ENCODE assay signal across 14 mouse cellular contexts in the genomic region with DNA sequence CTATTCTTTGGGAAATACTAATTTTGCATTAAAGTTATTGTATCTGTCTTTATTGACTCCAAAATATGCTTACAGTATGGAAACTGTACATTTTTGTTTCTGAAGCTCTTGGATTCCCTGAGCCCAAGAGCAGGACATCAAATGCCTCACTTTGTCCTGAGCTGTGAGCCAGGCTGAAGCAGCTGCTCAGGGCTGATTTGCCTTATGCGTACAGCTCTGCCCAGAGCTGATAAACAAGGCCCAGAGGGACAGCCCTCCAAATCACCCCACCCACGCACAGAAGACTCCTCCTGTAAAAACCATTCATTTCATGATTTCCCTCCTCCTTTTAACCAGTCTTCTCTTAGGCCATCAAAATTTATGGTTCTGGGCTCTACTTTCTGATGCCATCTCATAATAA. TPM values are rescaled to one million over a fixed set of nuclear protein-coding genes. Genes with fewer than 3 reads are reported as not detected.
DNase-seq lines count a peak whose midpoint lies in the region; ATAC-seq and TF ChIP-seq lines count a peak whose summit lies in the region.
"Had no signal": no experiment of that assay in that cellular context is flagged by ENCODE, and none has a peak within 500 bp of the region (broad histone marks: within the 10 kb centered on the region; RNA-seq: fewer than 3 reads in every experiment).

No protein-coding gene starts in this region.

- H3K27ac ChIP-seq in gastrocnemius, adult 2 months: no peak overlapping the region
- peak overlapping the region; percentile 96 for H3K27ac ChIP-seq in MEL (ENCODE audit: control insufficient read depth, low read depth, low read length)
- peak overlapping the region; percentile 95 for H3K27ac ChIP-seq in liver, embryonic 15.5 days (replicated peaks)

- intact Hi-C loops in gastrocnemius, adult 2 months (cut with DNase I): no loop called here

- peak overlapping the region; percentile 41; the same call in 1 of the 2 replicates for H3K9ac ChIP-seq in MEL (ENCODE audit: control insufficient read depth, low read depth, low read length, poor library complexity, severe bottlenecking)
- peak overlapping the region; percentile 49 for H3K9ac ChIP-seq in liver, embryonic 15.5 days

- no peaks in the 10 kb centered on the region for H3K27me3 ChIP-seq in MEL (ENCODE audit: control insufficient read depth in 1 of 2, insufficient read depth in 2 of 2, low read length in 2 of 2)
- no peaks in the 10 kb centered on the region for H3K27me3 ChIP-seq in liver, embryonic 15.5 days

- TF ChIP-seq CTCF in gastrocnemius, adult 2 months (IDR thresholded peaks at IDR 0.05): no peak
- TF ChIP-seq CTCF in MEL (IDR thresholded peaks at IDR 0.05 in 2 of 3, conservative IDR thresholded peaks at IDR 0.05 in 1 of 3; ENCODE audit: control insufficient read depth in 1 of 3, insufficient read depth in 1 of 3, low read depth in 2 of 3, low read length in 3 of 3, poor library complexity in 1 of 3, severe bottlenecking in 1 of 3): no peak

- H3K9me3 ChIP-seq in MEL (replicated peaks; ENCODE audit: insufficient read depth, low read length): no peaks in the 10 kb centered on the region
- no peaks in the 10 kb centered on the region for H3K9me3 ChIP-seq in liver, embryonic 15.5 days (replicated peaks)

- no peak for TF ChIP-seq RAD21 in MEL (IDR thresholded peaks at IDR 0.05; ENCODE audit: low read depth, low read length)

- ATAC-seq in liver, embryonic 15.5 days (ENCODE audit: insufficient read depth): peak; percentile 99

- H3K4me3 ChIP-seq in gastrocnemius, adult 2 months: no peak overlapping the region
- H3K4me3 ChIP-seq in MEL (ENCODE audit: control insufficient read depth in 1 of 2, insufficient read depth in 1 of 2, low read depth in 2 of 2, low read length in 2 of 2): peak overlapping the region in 1 of 2 experiments; percentile 17; a peak in 2 of 4 replicates
- peak overlapping the region; percentile 43 for H3K4me3 ChIP-seq in liver, embryonic 15.5 days (replicated peaks)

- peak; percentile 27 for DNase-seq in gastrocnemius, adult 2 months
- DNase-seq in gastrocnemius, postnatal 4 days (ENCODE audit: low spot score in 2 of 2): no peak
- DNase-seq in MEL (ENCODE audit: low read depth, low spot score): peak; percentile 90
- DNase-seq in heart, adult 8-10 months (ENCODE audit: low spot score): peak; percentile 31
- no peak for DNase-seq in adrenal gland, adult (ENCODE audit: inconsistent age in 2 of 2, low spot score in 1 of 2)
- no peak for DNase-seq in right cerebral cortex, postnatal 25 days
- no peak for DNase-seq in right cerebral cortex, postnatal 36 days (ENCODE audit: low spot score in 2 of 2)
- DNase-seq: adrenal gland, adult 2 months; kidney, adult 11 months; thymus, adult 18-20 months had no signal

- peak; percentile 91 to 94 for TF ChIP-seq EP300 in MEL (IDR thresholded peaks at IDR 0.05; ENCODE audit: low read depth in 1 of 2, low read length in 2 of 2)

- peaks cover 9 to 16% of the 10 kb centered on the region in 2 experiments for H3K36me3 ChIP-seq in MEL (ENCODE audit: control insufficient read depth in 1 of 2, insufficient read depth in 2 of 2, low read length in 2 of 2)
- peaks cover 17% of the 10 kb centered on the region for H3K36me3 ChIP-seq in liver, embryonic 15.5 days (replicated peaks)

- peaks cover 10% of the 10 kb centered on the region for H3K79me2 ChIP-seq in MEL (ENCODE audit: control insufficient read depth, insufficient read depth, low read length, poor library complexity)

- 20% methylated on average over 2 of the region's 2 CpGs for WGBS in liver, embryonic 15.5 days (ENCODE audit: insufficient replicate concordance)

- peak overlapping the region; percentile 70 for H3K4me2 ChIP-seq in liver, embryonic 15.5 days

- TF ChIP-seq POLR2A in MEL (IDR thresholded peaks at IDR 0.05; ENCODE audit: control insufficient read depth in 1 of 2, insufficient read depth in 1 of 2, low read depth in 1 of 2, low read length in 2 of 2, poor library complexity in 1 of 2): peak in 1 of 2 experiments; percentile 52; a peak in 1 of 4 replicates

- H3K4me1 ChIP-seq in MEL (ENCODE audit: control insufficient read depth in 1 of 2, insufficient read depth in 2 of 2, low read length in 2 of 2): peaks cover 7% of the 10 kb centered on the region in 2 experiments
- H3K4me1 ChIP-seq in liver, embryonic 15.5 days (replicated peaks): peaks cover 33% of the 10 kb centered on the region

TF ChIP-seq in MEL, 35 proteins besides CTCF, POLR2A, EP300 and RAD21 (continues in another document):
- TF ChIP-seq MAFK (IDR thresholded peaks at IDR 0.05; ENCODE audit: borderline replicate concordance, low read depth, low read length) (no peak), SMC3 (IDR thresholded peaks at IDR 0.05; ENCODE audit: low read depth, low read length) (no peak), CHD2 (IDR thresholded peaks at IDR 0.05; ENCODE audit: low read length) (no peak), TAL1 (IDR thresholded peaks at IDR 0.05; ENCODE audit: low read length) (peak; percentile 97), BHLHE40 (IDR thresholded peaks at IDR 0.05; ENCODE audit: borderline replicate concordance, low read depth, low read length) (no peak), MAX (IDR thresholded peaks at IDR 0.05; ENCODE audit: low read length) (0 out of 2 replicates have a peak, but pooled peaks have one; percentile 37), ZNF384 (IDR thresholded peaks at IDR 0.05; ENCODE audit: low read depth, low read length) (no peak), KAT2A (conservative IDR thresholded peaks at IDR 0.05; ENCODE audit: low read depth, low read length) (no peak), MYC (IDR thresholded peaks at IDR 0.05; ENCODE audit: low read depth, low read length) (peak; percentile 50; the same call in 1 of the 2 replicates), GABPA (IDR thresholded peaks at IDR 0.05; ENCODE audit: low read depth, low read length) (no peak), USF1 (IDR thresholded peaks at IDR 0.05; ENCODE audit: low read depth, low read length) (no peak), UBTF (IDR thresholded peaks at IDR 0.05; ENCODE audit: borderline replicate concordance, insufficient read depth, low read depth, low read length) (no peak), MEF2A (IDR thresholded peaks at IDR 0.05; ENCODE audit: extremely low read depth, insufficient replicate concordance, low read depth, low read length, poor library complexity, severe bottlenecking) (no peak), NRF1 (IDR thresholded peaks at IDR 0.05; ENCODE audit: insufficient read depth, low read depth, low read length, poor library complexity, severe bottlenecking) (no peak), ELF1 (IDR thresholded peaks at IDR 0.05; ENCODE audit: low read depth, low read length) (no peak), TCF12 (IDR thresholded peaks at IDR 0.05; ENCODE audit: low read depth, low read length) (peak; percentile 97), CHD1 (IDR thresholded peaks at IDR 0.05; ENCODE audit: low read depth, low read length) (no peak), TBP (IDR thresholded peaks at IDR 0.05; ENCODE audit: low read depth, low read length) (0 out of 2 replicates have a peak, but pooled peaks have one; percentile 58), E2F4 (IDR thresholded peaks at IDR 0.05; ENCODE audit: borderline replicate concordance, low read depth, low read length) (no peak), SIN3A (IDR thresholded peaks at IDR 0.05; ENCODE audit: low read length) (peak; percentile 80), MYB (IDR thresholded peaks at IDR 0.05; ENCODE audit: low read depth, low read length) (peak; percentile 29; the same call in 1 of the 2 replicates), GATA1 (IDR thresholded peaks at IDR 0.05; ENCODE audit: low read depth, low read length) (peak; percentile 94), POLR2AphosphoS2 (IDR thresholded peaks at IDR 0.05; ENCODE audit: low read length) (peak; percentile 69; the same call in 1 of the 2 replicates), ZC3H11A (IDR thresholded peaks at IDR 0.05; ENCODE audit: low read depth, low read length) (no peak), USF2 (IDR thresholded peaks at IDR 0.05; ENCODE audit: borderline replicate concordance in 1 of 2, insufficient read depth in 1 of 2, low read depth in 1 of 2, low read length in 2 of 2) (no peak), JUND (IDR thresholded peaks at IDR 0.05; ENCODE audit: low read depth, low read length) (no peak), MAZ (IDR thresholded peaks at IDR 0.05; ENCODE audit: low read depth, low read length) (no peak), ZKSCAN1 (IDR thresholded peaks at IDR 0.05; ENCODE audit: low read depth, low read length) (no peak)

RNA-seq across cellular contexts. Expression of gene Spta1, which starts 1.0 kb away (rescaled TPM):
- total RNA-seq in gastrocnemius, adult 2 months (2021): under 1 TPM; 0.03 to 0.06 TPM
- total RNA-seq in gastrocnemius, postnatal 4 days (2021): under 1 TPM; 0.39 to 0.83 TPM
- total RNA-seq in MEL (2012; rRNA removed): 39.1 and 43.5 TPM in 2 replicates
- polyA plus RNA-seq in MEL (2012; ENCODE audit: insufficient read depth in 1 of 2, insufficient read length in 2 of 2, low read depth in 1 of 2, low replicate concordance in 2 of 2, missing spikeins in 1 of 2): 10 to 100 TPM; 46.1 to 98.0 TPM
- 10 to 100 TPM in 1 of 4 experiments, 1 to 10 TPM in 3; 8.1 to 10.7 (median 8.8) TPM for total RNA-seq in heart, adult 8-10 months (2022)
- 32.8 and 35.8 TPM in 2 replicates for polyA plus RNA-seq in liver, embryonic 15.5 days (2015; fragmentation: Nextera tagmentation; extraction: Ambion mirVana)

RNA-seq across cellular contexts. Expression of gene Olfr420, which starts 16.1 kb away (rescaled TPM):
- not detected for total RNA-seq in gastrocnemius, adult 2 months (2021)
- total RNA-seq in gastrocnemius, postnatal 4 days (2021): not detected
- not detected in 2 replicates for total RNA-seq in MEL (2012; rRNA removed)
- polyA plus RNA-seq in MEL (2012; ENCODE audit: insufficient read depth in 1 of 2, insufficient read length in 2 of 2, low read depth in 1 of 2, low replicate concordance in 2 of 2, missing spikeins in 1 of 2): not detected
- not detected for total RNA-seq in heart, adult 8-10 months (2022)
- polyA plus RNA-seq in liver, embryonic 15.5 days (2015; fragmentation: Nextera tagmentation; extraction: Ambion mirVana): 0.58 and 0.59 TPM in 2 replicates
- total RNA-seq: adrenal gland, adult 2 months; gastrocnemius, adult 8-10 months; left cerebral cortex, postnatal 14 days had no signal
- polyA plus RNA-seq: adrenal gland, adult 2 months had no signal

RNA-seq across cellular contexts. Expression of gene Olfr424, which starts 40.2 kb away (rescaled TPM):
- not detected for total RNA-seq in gastrocnemius, adult 2 months (2021)
- total RNA-seq in gastrocnemius, postnatal 4 days (2021): not detected
- total RNA-seq in MEL (2012; rRNA removed): not detected in 2 replicates
- not detected for polyA plus RNA-seq in MEL (2012; ENCODE audit: insufficient read depth in 1 of 2, insufficient read length in 2 of 2, low read depth in 1 of 2, low replicate concordance in 2 of 2, missing spikeins in 1 of 2)
- total RNA-seq in heart, adult 8-10 months (2022): not detected
- not detected in 2 replicates for polyA plus RNA-seq in liver, embryonic 15.5 days (2015; fragmentation: Nextera tagmentation; extraction: Ambion mirVana)
- total RNA-seq: adrenal gland, adult 2 months; gastrocnemius, adult 8-10 months; left cerebral cortex, postnatal 14 days had no signal
- polyA plus RNA-seq: adrenal gland, adult 2 months; embryonic facial prominence, embryonic 11.5 days had no signal

RNA-seq across cellular contexts. Expression of gene Olfr231, which starts 50.6 kb away (rescaled TPM):
- not detected for total RNA-seq in gastrocnemius, adult 2 months (2021)
- not detected for total RNA-seq in gastrocnemius, postnatal 4 days (2021)
- total RNA-seq in MEL (2012; rRNA removed): not detected in 2 replicates
- polyA plus RNA-seq in MEL (2012; ENCODE audit: insufficient read depth in 1 of 2, insufficient read length in 2 of 2, low read depth in 1 of 2, low replicate concordance in 2 of 2, missing spikeins in 1 of 2): not detected
- total RNA-seq in heart, adult 8-10 months (2022): not detected
- polyA plus RNA-seq in liver, embryonic 15.5 days (2015; fragmentation: Nextera tagmentation; extraction: Ambion mirVana): not detected in 2 replicates
- total RNA-seq: adrenal gland, adult 2 months; gastrocnemius, adult 8-10 months; left cerebral cortex, postnatal 14 days had no signal
- polyA plus RNA-seq: adrenal gland, adult 2 months had no signal

Comparison
In these comparisons a context has a peak if more than half of its experiments do, and no peak if none do; other contexts are left out.
1. DNase-seq: peak in gastrocnemius, adult 2 months (single experiment), MEL (single experiment) and heart, adult 8-10 months (single experiment); none in gastrocnemius, postnatal 4 days (0 of 2), adrenal gland, adult (0 of 2), right cerebral cortex, postnatal 25 days (single experiment) and right cerebral cortex, postnatal 36 days (0 of 2).
2. RNA of gene Spta1, which starts 1.0 kb away (total RNA-seq): 39.1 to 43.5 TPM in MEL and 8.1 to 10.7 TPM in heart, adult 8-10 months; 0.39 to 0.83 TPM in gastrocnemius, postnatal 4 days and 0.03 to 0.06 TPM in gastrocnemius, adult 2 months; every median in the first group is over 4 times any median in the second.